Mouse (Mus musculus) bone marrow, adult 2 months (tissue): ENCODE data around the gene Atp8a1.

ENCODE experiments used
- CTCF ChIP-seq: fragments of 200-500 bp; IDR thresholded peaks from 2 replicates; pipeline ENCODE4 v1.5.1; 2011; ENCODE audit warnings: low read length, control low read depth; ENCODE audit not compliant: control insufficient read depth, insufficient read depth
- POLR2A ChIP-seq: fragments of 200-500 bp; IDR thresholded peaks from 2 replicates; pipeline ENCODE4 v1.6.1; 2011; ENCODE audit warnings: low read depth, mild to moderate bottlenecking, control low read depth, low read length, borderline replicate concordance; ENCODE audit not compliant: control insufficient read depth

GRCm38 (mm10) chr5:67606916-67607803, 240.1 kb downstream of the Atp8a1 start:
- no peak for TF ChIP-seq CTCF
- no peak for TF ChIP-seq POLR2A
